Mouse (Mus musculus) hindbrain, postnatal 0 days (tissue): Measurements from ENCODE around the gene Laptm5. TPM values are rescaled to one million over a fixed set of nuclear protein-coding genes. Genes with fewer than 3 reads are reported as not detected.

ENCODE experiments used
- ATAC-seq: fragments of 200-750 bp; cut with Nextera tagmentation; 2 replicates; pipeline ENCODE4 v1.8.0; 2017; ENCODE audit warnings: mild to moderate bottlenecking, moderate TSS enrichment, moderate library complexity
- DNase-seq: peaks from one replicate; pipeline ENCODE4 v3.0.0-alpha.2; 2015; ENCODE audit warnings: low spot score
- H3K27ac ChIP-seq: fragments of 300-500 bp; sonication (generic); 2 replicates; pipeline ENCODE4 v1.5.1; 2014; ENCODE audit warnings: mild to moderate bottlenecking
- H3K27me3 ChIP-seq: fragments of 300-500 bp; sonication (generic); 2 replicates; pipeline ENCODE4 v1.6.1; 2014; ENCODE audit warnings: low read length, mixed read lengths; ENCODE audit not compliant: insufficient read depth
- H3K36me3 ChIP-seq: fragments of 300-500 bp; sonication (generic); 2 replicates; pipeline ENCODE4 v1.6.1; 2014; ENCODE audit warnings: low read length, mixed read lengths; ENCODE audit not compliant: insufficient read depth
- H3K4me1 ChIP-seq: fragments of 300-500 bp; sonication (generic); 2 replicates; pipeline ENCODE4 v1.6.1; 2014; ENCODE audit warnings: antibody characterized with exemption, low read length, mixed read lengths; ENCODE audit not compliant: insufficient read depth
- H3K4me2 ChIP-seq: fragments of 300-500 bp; sonication (generic); 2 replicates; pipeline ENCODE4 v1.6.1; 2014; ENCODE audit warnings: low read depth, mild to moderate bottlenecking, low read length, moderate library complexity, mixed read lengths
- H3K4me3 ChIP-seq: fragments of 300-500 bp; sonication (generic); 2 replicates; pipeline ENCODE4 v1.5.1; 2014; ENCODE audit warnings: low read length
- H3K9ac ChIP-seq: fragments of 300-500 bp; sonication (generic); replicated peaks from 2 replicates; pipeline ENCODE4 v1.6.1; 2014; ENCODE audit warnings: mild to moderate bottlenecking, low read length, moderate library complexity, mixed read lengths
- H3K9me3 ChIP-seq: fragments of 300-500 bp; sonication (generic); 2 replicates; pipeline ENCODE4 v1.6.1; 2016; ENCODE audit warnings: low read length, mixed read lengths
- CTCF ChIP-seq: IDR thresholded peaks from 2 replicates; pipeline ENCODE4 v1.5.1; 2016; ENCODE audit warnings: antibody characterized with exemption, control low read depth, low read depth
- WGBS: fragments of 180-500 bp; shearing (Covaris S2); extraction: QIAGEN DNeasy Blood & Tissue Kit; methylation state at CpG from one replicate; pipeline ENCODE4 v1.1.7; 2014; 5-methylcytosine and 5-hydroxymethylcytosine counted together
- polyA plus RNA-seq: library from polyadenylated mRNA; unstranded; fragments of >200 nt; fragmentation: Nextera tagmentation; extraction: Ambion mirVana; gene quantifications from 2 replicates; pipeline ENCODE4 v1.2.1, GENCODE M21; 2015
- total RNA-seq: library from RNA; depleted of rRNA; stranded (reverse); fragments of >200 nt; gene quantifications from 2 replicates; pipeline ENCODE4 v1.2.3, GENCODE M21; 2014

Laptm5 gene
- total and polyA plus RNA-seq, 2 experiments from 2014 or later, result 42.8 to 43.1 TPM

- H3K4me2 ChIP-seq, result no peak overlapping the region
- H3K9ac ChIP-seq, result no peak overlapping the region
- H3K27me3 ChIP-seq, result no peaks in the 10 kb centered on the region
- ATAC-seq (peak; percentile 63), DNase-seq (peak; percentile 82)
- H3K36me3 ChIP-seq, result no peaks in the 10 kb centered on the region
- H3K4me3 ChIP-seq, result no peak overlapping the region
- TF ChIP-seq CTCF, result no peak
- peak overlapping the region; percentile 37; the same call in 1 of the 2 replicates for H3K27ac ChIP-seq
- peaks cover 5% of the 10 kb centered on the region; the same call in 1 of the 2 replicates for H3K4me1 ChIP-seq
- no peaks in the 10 kb centered on the region for H3K9me3 ChIP-seq
- 28% methylated on average over 13 of the region's 13 CpGs for WGBS
Observed at GRCm38 (mm10) chr4:130883820-130884533, 28.9 kb upstream of the Laptm5 start.

- H3K36me3 ChIP-seq, result no peaks in the 10 kb centered on the region
- DNase-seq (no peak), ATAC-seq (no peak)
- no peak overlapping the region for H3K9ac ChIP-seq
- WGBS, result 39% methylated on average over 11 of the region's 11 CpGs
- H3K4me1 ChIP-seq, result peaks cover 5% of the 10 kb centered on the region; the same call in 1 of the 2 replicates
- no peak overlapping the region for H3K4me3 ChIP-seq
- no peak overlapping the region for H3K27ac ChIP-seq
- H3K27me3 ChIP-seq, result no peaks in the 10 kb centered on the region
- no peaks in the 10 kb centered on the region for H3K9me3 ChIP-seq
- no peak overlapping the region for H3K4me2 ChIP-seq
- TF ChIP-seq CTCF, result no peak
Observed at GRCm38 (mm10) chr4:130887148-130887745, 25.7 kb upstream of the Laptm5 start.

- no peak; the same call in 1 of the 2 replicates for ATAC-seq
Observed at GRCm38 (mm10) chr4:130889777-130890510, 23.0 kb upstream of the Laptm5 start.

GRCm38 (mm10) chr4:130890511-130890840 lies 22.4 kb upstream of the Laptm5 start:
- no peak for DNase-seq
- Histone ChIP-seq H3K36me3 (no peaks in the 10 kb centered on the region), H3K9me3 (no peaks in the 10 kb centered on the region), H3K4me1 (no peaks in the 10 kb centered on the region), H3K4me3 (no peak overlapping the region), H3K9ac (no peak overlapping the region), H3K4me2 (no peak overlapping the region), H3K27me3 (no peaks in the 10 kb centered on the region), H3K27ac (no peak overlapping the region)
- TF ChIP-seq CTCF, result no peak
- ATAC-seq, result no peak

More at GRCm38 (mm10) chr4:130889777-130890510, 23.0 kb upstream of the Laptm5 start:
- 51% methylated on average over 10 of the region's 11 CpGs for WGBS
- H3K4me2 ChIP-seq, result no peak overlapping the region
- no peak overlapping the region for H3K4me3 ChIP-seq
- H3K27me3 ChIP-seq, result no peaks in the 10 kb centered on the region
- no peak for DNase-seq
- no peaks in the 10 kb centered on the region for H3K4me1 ChIP-seq
- H3K9me3 ChIP-seq, result no peaks in the 10 kb centered on the region
- H3K36me3 ChIP-seq, result no peaks in the 10 kb centered on the region
- TF ChIP-seq CTCF, result no peak
- no peak overlapping the region for H3K27ac ChIP-seq
- H3K9ac ChIP-seq, result no peak overlapping the region

- 39% methylated on average over 17 of the region's 17 CpGs for WGBS
- peak; percentile 53; the same call in 1 of the 2 replicates for ATAC-seq
- TF ChIP-seq CTCF, result peak; percentile 97
Observed at GRCm38 (mm10) chr4:130892001-130892587, 20.8 kb upstream of the Laptm5 start.

GRCm38 (mm10) chr4:130893688-130894087 lies 19.2 kb upstream of the Laptm5 start:
- TF ChIP-seq CTCF, result peak; percentile 40; the same call in 1 of the 2 replicates
- Histone ChIP-seq H3K27me3 (no peaks in the 10 kb centered on the region), H3K27ac (no peak overlapping the region), H3K4me2 (no peak overlapping the region), H3K4me3 (no peak overlapping the region), H3K4me1 (no peaks in the 10 kb centered on the region), H3K9ac (no peak overlapping the region), H3K9me3 (no peaks in the 10 kb centered on the region), H3K36me3 (no peaks in the 10 kb centered on the region)
- no peak for ATAC-seq
- DNase-seq, result no peak
- 63% methylated on average over 5 of the region's 5 CpGs for WGBS

More at GRCm38 (mm10) chr4:130892001-130892587, 20.8 kb upstream of the Laptm5 start:
- Histone ChIP-seq H3K9me3 (no peaks in the 10 kb centered on the region), H3K27me3 (no peaks in the 10 kb centered on the region), H3K4me1 (no peaks in the 10 kb centered on the region), H3K27ac (no peak overlapping the region), H3K36me3 (no peaks in the 10 kb centered on the region), H3K9ac (no peak overlapping the region), H3K4me3 (no peak overlapping the region), H3K4me2 (no peak overlapping the region)
- DNase-seq, result peak; percentile 86
